Mouse (Mus musculus): ENCODE results near the gene Gm5414.

- no peak for TF ChIP-seq CTCF (IDR thresholded peaks at IDR 0.05; ENCODE audit: low read depth, low read length)
- no peak for TF ChIP-seq POLR2A (IDR thresholded peaks at IDR 0.05; ENCODE audit: borderline replicate concordance, low read depth, low read length)
Measured at GRCm38 (mm10) chr15:101675978-101676377, 48.0 kb upstream of the Gm5414 start.
